Mouse (Mus musculus) urinary bladder, postnatal 36 days (tissue): ENCODE measurements around the gene Pimreg.

Experiments used
- DNase-seq, 2 experiments: peaks; one replicate each; pipeline ENCODE4 v3.0.0; 2022; ENCODE audit warnings: low spot score in 2 of 2, mixed read lengths in 1 of 2

The Pimreg gene

DNA sequence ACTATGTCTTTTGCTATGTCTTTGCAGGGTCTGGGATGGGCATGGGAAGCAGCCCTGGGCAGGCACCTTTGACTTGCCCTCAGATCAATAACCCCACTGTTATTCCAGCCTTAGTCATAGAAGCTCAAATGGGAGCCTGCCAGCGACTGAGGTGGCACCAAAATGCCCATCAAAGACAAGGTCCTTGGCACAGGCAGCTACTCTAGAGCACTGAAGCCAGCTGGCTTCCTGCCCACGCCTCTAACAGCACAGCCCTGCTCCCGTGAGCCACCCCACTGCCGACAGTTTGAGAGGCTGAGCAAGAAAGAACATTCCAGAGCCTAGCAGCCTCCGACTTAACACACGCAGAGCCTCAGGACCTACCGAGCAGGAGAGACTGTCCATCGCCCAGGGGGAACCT lies 23.3 kb downstream of the Pimreg start:
- DNase-seq: no peak

DNA sequence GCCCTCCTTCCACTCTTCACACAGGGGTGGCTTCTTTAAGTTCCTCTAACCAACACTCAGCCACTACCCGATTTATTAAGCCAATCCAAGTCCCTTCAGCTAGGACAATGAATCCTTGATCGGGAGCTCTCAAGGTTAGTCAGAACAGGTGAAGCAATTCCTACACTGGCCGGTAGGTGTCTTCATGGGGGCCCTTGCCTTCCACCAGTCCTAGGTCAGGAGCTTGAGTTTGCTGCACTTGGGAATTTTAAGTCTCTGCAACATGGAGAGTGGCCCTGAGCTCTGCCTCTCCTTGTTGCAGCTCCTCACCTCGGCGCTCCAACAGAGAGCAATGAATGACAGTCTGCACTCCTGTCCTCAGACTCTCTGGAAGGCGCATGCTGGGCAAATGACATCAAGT lies 24.5 kb downstream of the Pimreg start:
- DNase-seq: no peak

DNA sequence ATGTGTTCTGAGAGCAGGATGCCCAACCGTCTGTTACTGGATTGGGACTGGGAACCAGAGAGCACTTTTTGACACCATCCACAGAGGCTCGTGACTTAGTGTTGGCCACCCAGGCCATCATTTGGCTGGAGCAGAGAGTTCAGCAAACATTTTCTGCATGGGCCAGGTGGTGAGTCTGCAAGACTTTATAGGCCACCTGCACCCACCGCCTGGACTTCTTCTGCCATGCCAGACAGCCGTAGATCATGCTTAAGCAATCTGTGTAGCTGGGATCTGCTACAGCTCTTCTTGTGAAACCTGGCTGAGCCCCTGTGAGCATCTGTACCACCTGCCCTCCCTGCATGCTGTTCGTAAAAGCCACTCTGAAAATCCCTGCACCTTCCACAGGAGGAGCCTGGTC lies 25.5 kb downstream of the Pimreg start:
- no peak for DNase-seq

DNA sequence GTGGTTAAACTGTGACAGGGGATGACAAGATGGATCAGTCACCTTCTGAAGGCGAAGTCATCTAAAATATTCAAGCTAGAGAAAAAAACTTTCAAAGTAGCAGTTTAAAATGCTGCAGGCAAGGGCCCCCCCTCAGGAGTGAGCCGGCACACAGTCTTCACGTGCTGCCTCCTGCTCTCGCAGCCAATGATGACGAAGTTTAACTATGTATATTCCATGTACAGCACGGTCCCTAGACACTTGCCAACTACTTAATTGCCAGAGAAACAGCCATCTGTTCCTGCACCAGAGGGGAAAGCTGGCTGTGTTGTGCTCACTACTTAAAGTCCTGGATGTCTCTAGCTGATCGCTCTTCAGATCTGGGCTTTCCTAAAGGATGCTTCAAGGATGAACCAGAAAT lies 26.2 kb downstream of the Pimreg start:
- DNase-seq: no peak

DNA sequence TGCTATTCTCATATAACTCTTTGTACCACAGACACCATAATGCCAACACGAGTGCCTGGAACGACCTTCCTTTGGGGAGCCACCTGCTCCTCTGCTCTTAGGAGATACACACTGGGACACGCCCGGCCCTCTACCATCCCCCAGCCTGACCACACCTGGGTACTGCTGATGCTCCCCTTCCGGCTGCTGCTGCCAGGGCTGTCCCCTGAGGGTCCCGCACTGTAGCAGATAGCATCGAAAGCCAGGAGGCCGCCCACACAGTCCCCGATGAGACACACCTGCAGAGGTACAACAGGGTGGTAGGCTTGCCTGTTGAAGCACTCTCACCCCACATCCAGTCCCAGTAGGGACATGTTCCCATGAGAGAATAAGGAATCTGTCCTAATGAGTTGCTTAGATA lies 28.9 kb downstream of the Pimreg start:
- DNase-seq: no peak

DNA sequence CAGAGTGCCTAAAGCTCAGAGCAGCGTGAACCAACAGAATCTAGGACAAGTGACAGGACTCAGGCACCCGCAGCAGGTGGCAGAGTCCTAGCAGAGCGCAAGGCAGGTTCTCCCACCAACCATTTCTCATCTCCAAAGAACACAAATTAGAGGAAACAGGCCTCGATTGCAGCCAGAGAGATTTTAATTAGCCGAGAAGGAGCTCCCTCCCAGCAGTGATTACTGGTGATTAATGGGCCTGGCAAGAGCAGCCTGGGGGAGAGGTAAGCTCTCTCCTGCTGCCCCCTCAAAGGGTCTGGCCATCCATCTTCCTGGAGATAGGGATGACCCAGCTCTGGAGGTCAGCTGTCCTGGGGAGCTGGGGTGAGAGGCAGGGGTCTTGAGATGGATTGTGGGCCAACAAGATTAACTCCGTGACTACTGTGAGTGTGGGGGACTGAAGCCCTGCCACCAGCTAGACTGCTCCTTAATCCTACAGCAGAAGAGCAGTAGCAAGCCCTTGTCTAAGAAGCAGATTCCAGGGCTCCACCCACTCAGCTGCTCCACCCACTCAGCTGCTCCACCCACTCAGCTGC lies 30.6 kb downstream of the Pimreg start:
- DNase-seq: no peak

DNA sequence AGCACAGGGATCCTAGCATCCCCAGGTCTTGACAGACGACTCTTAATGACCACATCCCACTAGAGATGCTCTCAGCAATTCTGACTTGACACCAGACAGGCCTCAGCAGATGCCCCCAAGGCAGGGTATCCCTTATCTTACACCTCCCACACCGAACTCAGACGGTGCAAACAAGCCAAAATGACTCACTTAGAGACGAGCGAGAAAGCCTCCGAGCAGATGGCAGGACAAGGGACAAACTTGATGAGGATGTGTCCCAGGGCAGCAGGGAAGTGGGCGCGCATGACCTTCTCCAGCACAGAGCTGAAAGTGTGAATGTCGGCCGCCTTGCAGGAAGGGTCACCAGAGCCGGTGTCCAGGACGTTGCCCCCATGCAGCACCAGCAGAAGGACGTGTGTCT lies 32.4 kb downstream of the Pimreg start:
- DNase-seq: no peak

DNA sequence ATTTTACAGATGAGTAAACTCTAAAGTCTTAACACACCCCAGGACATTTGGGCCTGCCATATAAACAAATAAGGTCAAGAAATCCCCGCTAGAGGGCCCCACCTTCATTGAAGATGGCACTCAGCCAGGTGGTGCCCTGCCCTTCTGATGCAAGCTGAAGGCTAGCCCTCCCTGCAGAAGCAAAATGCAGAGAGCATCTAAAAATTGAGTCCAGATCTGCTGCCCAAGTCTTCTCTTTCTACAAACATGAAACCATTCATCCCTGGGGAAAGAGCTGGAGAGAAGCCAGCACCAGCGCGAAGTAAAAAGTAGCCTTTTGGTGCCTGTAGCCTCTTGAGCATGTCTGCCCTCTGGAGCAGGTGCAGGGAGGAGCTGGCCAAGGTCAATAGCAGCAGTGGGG lies 36.2 kb downstream of the Pimreg start:
- no peak for DNase-seq

DNA sequence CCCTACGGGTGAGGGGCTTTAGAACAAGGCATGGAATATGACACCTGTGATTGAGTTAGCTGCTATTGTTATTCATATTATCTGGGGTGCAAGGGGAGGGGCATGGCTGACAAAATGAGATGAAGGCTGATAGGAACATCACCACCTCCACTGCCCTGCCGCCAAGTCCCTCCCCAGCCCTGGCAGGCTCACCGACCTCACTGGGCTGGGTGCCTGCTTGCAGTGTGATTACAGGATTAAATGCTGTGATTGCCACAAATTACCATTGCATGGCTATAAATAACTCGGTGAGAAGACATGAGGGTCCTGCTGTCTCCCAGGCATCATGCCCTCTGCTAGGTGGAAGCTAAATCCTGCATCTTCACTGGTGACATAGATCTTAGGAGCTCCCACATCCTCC lies 36.8 kb downstream of the Pimreg start:
- DNase-seq: no peak

DNA sequence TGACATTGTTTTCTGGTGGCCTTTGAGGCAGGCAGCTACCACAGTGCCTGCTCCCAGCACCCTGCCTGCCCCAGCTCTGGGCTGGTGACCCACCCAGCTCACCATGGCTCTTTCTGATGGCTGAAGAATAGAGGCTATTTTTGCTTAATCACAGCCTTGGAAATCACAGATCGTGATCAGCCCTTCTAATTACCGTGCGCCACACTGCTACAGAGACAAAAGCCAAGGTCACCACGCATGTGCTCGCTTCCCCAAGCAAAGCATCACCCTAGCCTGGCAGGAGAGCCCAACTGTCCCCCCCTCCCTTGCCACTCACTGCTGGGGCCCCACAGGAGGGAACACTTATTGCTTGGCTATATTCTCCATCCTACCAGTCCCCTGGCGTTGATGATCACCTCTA lies 38.6 kb downstream of the Pimreg start:
- no peak for DNase-seq

DNA sequence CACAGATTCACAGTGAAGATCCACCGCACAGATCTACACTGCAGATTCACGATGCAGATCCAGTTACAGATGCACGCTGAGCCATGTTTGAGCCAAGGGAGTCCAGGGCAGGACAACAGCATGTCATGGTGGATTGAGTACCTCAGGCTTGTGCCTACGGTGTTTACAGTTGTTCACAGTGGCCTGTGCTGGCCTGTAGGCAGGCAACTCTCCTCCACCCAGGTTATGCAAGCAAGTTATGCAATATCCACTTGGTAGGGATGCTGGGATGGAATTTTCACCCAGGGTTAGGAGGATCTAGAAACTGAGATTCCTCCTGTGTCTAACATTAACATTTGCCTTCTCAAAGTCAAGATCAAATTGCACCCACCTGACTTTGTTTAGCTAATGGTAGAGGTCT lies 40.8 kb downstream of the Pimreg start:
- DNase-seq: no peak

DNA sequence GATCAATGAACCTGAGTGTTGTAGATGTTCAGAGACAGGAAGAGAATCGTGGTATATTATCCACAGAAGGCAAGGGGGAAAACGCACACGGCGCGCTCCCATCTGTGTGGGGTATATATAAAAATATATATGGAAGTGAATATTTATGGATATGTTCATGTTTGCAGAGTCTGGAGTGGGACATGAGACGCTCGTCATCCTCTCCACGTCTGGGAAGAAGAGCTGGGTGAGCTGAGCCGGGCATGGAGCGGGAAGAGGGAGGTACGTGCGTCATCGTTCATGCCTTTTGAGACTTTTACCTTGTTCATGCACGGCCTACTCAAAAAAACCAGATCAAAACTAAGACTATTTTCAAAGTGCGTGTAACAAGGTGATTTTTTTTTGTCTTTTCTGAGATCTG lies 42.5 kb downstream of the Pimreg start:
- DNase-seq: no peak

DNA sequence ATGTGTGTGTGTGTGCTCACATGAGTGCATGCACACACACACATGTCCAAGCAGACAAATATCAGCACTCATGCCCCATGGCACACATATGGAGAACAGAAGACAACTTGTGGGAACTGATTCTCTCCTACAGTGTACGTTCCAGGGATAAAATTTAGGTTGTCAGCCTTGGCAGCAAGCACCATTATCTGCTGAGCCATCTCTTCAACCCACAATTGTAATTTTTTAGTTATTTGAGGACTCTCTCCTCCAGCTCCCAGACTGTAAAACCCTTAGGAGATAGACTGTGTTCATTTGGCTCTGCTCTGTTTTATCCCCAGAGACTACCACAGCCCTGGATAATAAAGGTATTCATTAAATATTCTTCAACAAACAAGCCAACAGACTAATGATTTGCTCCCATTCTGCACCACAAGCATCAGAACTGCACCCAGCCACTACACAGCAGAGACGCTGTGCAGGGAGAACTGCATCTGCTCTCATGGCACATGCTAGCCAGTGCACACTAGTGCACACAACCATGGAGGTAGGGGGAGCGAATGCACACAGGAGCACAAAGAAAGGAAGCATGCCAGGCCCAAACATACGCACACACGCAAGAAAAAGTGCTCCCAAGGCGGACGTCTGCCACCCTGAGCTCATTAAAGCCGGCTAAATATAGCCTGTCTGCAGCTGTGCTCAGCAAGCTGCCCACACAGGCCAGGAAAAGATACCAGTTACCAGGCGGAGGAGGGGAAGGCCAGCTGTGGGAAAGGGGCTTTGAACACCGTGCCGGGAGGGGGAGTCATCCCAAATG lies 44.6 kb downstream of the Pimreg start:
- DNase-seq: no peak

DNA sequence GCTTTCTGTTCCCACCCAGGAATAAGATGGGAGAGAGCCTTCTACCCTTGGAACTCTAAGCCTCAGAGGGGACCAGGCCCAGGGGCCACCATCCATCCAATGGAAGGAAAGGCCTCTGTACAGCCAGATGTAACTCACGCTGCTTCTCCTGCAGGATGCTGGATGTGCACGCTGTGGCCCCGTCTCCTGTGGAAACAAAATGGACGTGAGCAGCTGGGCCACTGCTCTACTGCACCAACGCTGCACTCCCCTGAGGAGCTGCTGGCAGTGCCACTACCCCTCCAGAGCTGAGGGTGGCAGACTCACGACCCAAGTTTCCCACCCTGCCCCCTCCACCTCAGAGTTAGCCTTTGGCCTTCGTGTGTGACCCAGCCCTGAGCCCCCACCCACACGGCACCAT lies 50.6 kb downstream of the Pimreg start:
- DNase-seq: no peak

DNA sequence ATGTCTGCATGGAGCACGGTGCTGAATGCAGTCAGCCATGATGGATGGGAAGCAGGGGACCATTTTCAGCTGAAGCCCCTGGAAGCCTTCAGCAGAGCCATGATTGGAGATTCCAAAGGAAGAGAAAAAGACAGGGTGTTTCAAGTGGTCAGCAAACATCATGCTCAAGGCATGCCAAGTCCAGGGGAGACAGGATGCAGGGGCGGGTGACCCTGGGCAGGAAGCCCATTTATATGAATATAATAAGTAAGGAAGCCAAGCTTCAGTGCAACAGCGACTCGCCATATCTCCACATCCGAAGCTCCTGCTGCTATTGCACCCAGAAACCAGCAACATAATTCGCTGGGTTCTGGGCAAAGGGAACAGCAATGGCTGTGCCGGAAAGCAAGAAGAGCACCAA lies 52.6 kb downstream of the Pimreg start:
- DNase-seq: no peak

DNA sequence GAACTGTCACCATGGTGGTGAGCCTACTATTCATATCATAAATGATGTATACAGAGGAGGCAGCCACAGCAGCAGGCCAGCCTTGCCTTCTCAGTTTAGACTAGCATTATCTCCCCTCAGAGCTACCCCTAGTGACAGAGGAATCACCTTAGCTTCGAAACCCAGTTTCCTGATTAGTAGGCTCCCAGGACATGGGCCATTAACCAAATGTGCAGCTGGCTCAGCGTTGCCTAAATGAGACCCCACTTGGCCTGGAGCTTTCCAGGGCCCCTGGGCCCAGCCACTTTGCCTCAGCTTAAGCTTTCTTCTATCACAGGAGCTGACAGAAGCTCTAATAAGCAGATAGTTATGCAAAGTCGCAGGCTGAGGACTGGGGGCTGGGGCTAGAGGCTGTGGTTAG lies 54.2 kb downstream of the Pimreg start:
- DNase-seq: no peak
